9 mouse cellular contexts compared by ENCODE assay signal in the genomic region with DNA sequence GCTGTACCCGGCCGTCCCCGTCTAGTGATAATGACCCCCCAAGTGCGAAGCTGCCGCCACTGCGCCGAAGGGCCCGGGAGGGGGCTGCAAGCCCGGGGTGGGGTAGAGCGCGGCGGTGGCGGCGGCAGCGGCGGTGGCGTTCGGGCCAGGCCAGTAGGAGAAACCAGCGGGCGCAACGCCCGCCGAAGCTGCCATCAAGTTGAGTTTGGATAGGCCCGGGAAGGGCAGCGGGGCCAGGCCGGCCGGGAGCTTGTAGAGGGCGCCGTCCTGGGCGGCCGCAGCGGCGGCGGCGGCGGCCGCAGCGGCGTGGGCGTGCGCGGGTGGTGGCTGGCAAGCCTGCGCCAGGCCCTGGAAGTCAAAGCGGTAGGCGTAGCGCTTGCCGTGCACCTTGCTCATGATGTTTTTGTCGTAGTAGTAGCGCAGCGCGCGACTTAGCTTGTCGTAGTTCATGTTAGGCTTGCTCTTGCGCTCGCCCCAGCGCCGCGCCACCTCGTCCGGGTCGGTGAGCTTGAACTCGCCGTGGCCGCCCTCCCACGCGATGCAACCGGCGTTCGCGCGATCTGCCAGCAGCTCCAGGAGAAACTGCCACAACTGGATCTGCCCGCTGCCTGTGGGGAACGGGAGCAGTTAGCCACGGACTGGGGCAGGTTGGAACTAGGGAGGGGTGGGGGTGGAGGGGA. TPM values are rescaled to one million over a fixed set of nuclear protein-coding genes. Genes with fewer than 3 reads are reported as not detected.
DNase-seq lines count a peak whose midpoint lies in the region; ATAC-seq and TF ChIP-seq lines count a peak whose summit lies in the region.
"Had no signal": no experiment of that assay in that cellular context is flagged by ENCODE, and none has a peak within 500 bp of the region (broad histone marks: within the 10 kb centered on the region; RNA-seq: fewer than 3 reads in every experiment).

No protein-coding gene starts in this region.

- intact Hi-C loops in heart, postnatal 10 days (cut with DNase I), result loop anchor here (5.0 kb wide), 1 partner anchor 135 kb away; no protein-coding TSS in a partner anchor

- peak overlapping the region; percentile 25; the same call in 1 of the 2 replicates for H3K9ac ChIP-seq in heart, embryonic 12.5 days
- peak overlapping the region; percentile 31; the same call in 1 of the 2 replicates for H3K9ac ChIP-seq in forebrain, embryonic 16.5 days (replicated peaks; ENCODE audit: low read depth, low read length)
- H3K9ac ChIP-seq in liver, postnatal 0 days (replicated peaks), result no peak overlapping the region

- H3K4me1 ChIP-seq in heart, embryonic 12.5 days (replicated peaks), result peaks cover 34% of the 10 kb centered on the region
- H3K4me1 ChIP-seq in forebrain, embryonic 16.5 days (replicated peaks; ENCODE audit: control insufficient read depth, insufficient read depth, low read length), result peaks cover 24% of the 10 kb centered on the region
- peaks cover 3% of the 10 kb centered on the region; the same call in 1 of the 2 replicates for H3K4me1 ChIP-seq in liver, postnatal 0 days (ENCODE audit: insufficient read depth)

- H3K4me3 ChIP-seq in heart, embryonic 12.5 days, result peak overlapping the region; percentile 43
- peak overlapping the region; percentile 42 for H3K4me3 ChIP-seq in forebrain, embryonic 16.5 days (replicated peaks; ENCODE audit: low read length)
- H3K4me3 ChIP-seq in liver, postnatal 0 days (ENCODE audit: low read depth, low read length), result peak overlapping the region; percentile 13

- no peak for DNase-seq in heart, postnatal 10 days
- DNase-seq in ZHBTc4 (ENCODE audit: low read depth, low spot score), result peak; percentile 74
- DNase-seq in liver, postnatal 0 days, result no peak
- DNase-seq in gastrocnemius, postnatal 4 days (ENCODE audit: low spot score in 2 of 2), result no peak
- no peak for DNase-seq in cerebellum, adult 9-10 months

- no peak for ATAC-seq in heart, embryonic 12.5 days (ENCODE audit: insufficient number of reproducible peaks, low FRiP score)
- ATAC-seq in forebrain, embryonic 16.5 days, result peak; percentile 32; the same call in 1 of the 2 replicates
- ATAC-seq in liver, postnatal 0 days, result no peak
- ATAC-seq in megakaryocyte-erythroid progenitor cell, adult 5-6 weeks (replicated peaks; ENCODE audit: low FRiP score, low TSS enrichment, poor library complexity, severe bottlenecking), result no peak
- ATAC-seq: Patski had no signal

- no peak overlapping the region for H3K27ac ChIP-seq in heart, embryonic 12.5 days (ENCODE audit: poor library complexity, severe bottlenecking)
- H3K27ac ChIP-seq in forebrain, embryonic 16.5 days (ENCODE audit: low read length), result no peak overlapping the region
- no peak overlapping the region for H3K27ac ChIP-seq in liver, postnatal 0 days (ENCODE audit: low read depth)

- H3K36me3 ChIP-seq in heart, embryonic 12.5 days, result no peaks in the 10 kb centered on the region
- no peaks in the 10 kb centered on the region for H3K36me3 ChIP-seq in forebrain, embryonic 16.5 days (ENCODE audit: control insufficient read depth, insufficient read depth)
- H3K36me3 ChIP-seq in liver, postnatal 0 days (replicated peaks; ENCODE audit: insufficient read depth, low read length), result no peaks in the 10 kb centered on the region

- TF ChIP-seq CTCF in liver, postnatal 0 days (IDR thresholded peaks at IDR 0.05; ENCODE audit: low read depth), result no peak

- WGBS in heart, embryonic 12.5 days, result 2% methylated on average over 74 of the region's 74 CpGs
- WGBS in forebrain, embryonic 16.5 days, result under 1% methylated on average over 71 of the region's 74 CpGs
- 2% methylated on average over 66 of the region's 74 CpGs for WGBS in liver, postnatal 0 days (ENCODE audit: insufficient replicate concordance)

- H3K9me3 ChIP-seq in heart, embryonic 12.5 days (replicated peaks), result no peaks in the 10 kb centered on the region
- H3K9me3 ChIP-seq in forebrain, embryonic 16.5 days (ENCODE audit: control insufficient read depth, low read length), result no peaks in the 10 kb centered on the region
- no peaks in the 10 kb centered on the region for H3K9me3 ChIP-seq in liver, postnatal 0 days (ENCODE audit: low read length)

- peaks cover 90% of the 10 kb centered on the region for H3K27me3 ChIP-seq in heart, embryonic 12.5 days (replicated peaks)
- peaks cover 72% of the 10 kb centered on the region for H3K27me3 ChIP-seq in forebrain, embryonic 16.5 days (replicated peaks; ENCODE audit: control insufficient read depth, insufficient read depth, low read length)
- peaks cover 76% of the 10 kb centered on the region for H3K27me3 ChIP-seq in liver, postnatal 0 days (ENCODE audit: insufficient read depth, low read length)

- no peak for TF ChIP-seq EP300 in liver, postnatal 0 days (IDR thresholded peaks at IDR 0.05; ENCODE audit: low read depth)

- H3K4me2 ChIP-seq in heart, embryonic 12.5 days, result peak overlapping the region; percentile 72
- peak overlapping the region; percentile 65 for H3K4me2 ChIP-seq in forebrain, embryonic 16.5 days (ENCODE audit: low read length)
- H3K4me2 ChIP-seq in liver, postnatal 0 days (ENCODE audit: low read depth, low read length), result peak overlapping the region; percentile 42

RNA-seq across cellular contexts. Expression of a gene that starts 3.0 kb away (rescaled TPM):
- polyA plus RNA-seq in heart, embryonic 12.5 days (2016; fragmentation: Nextera tagmentation; extraction: Ambion mirVana), result 3.9 and 4.0 TPM in 2 replicates
- under 1 TPM in 1 of 2 experiments, not detected in 1; 0.67 TPM for total RNA-seq in heart, postnatal 10 days (2021)
- polyA plus RNA-seq in forebrain, embryonic 16.5 days (2015; fragmentation: Nextera tagmentation; extraction: Ambion mirVana), result not detected in 2 replicates
- 0.19 and 0.20 TPM in 2 replicates for polyA plus RNA-seq in liver, postnatal 0 days (2015; fragmentation: Nextera tagmentation; extraction: Ambion mirVana)
- not detected in 2 replicates for total RNA-seq in megakaryocyte-erythroid progenitor cell, adult 5-6 weeks (2014; fragmentation: Nextera tagmentation)
- total RNA-seq in megakaryocyte-erythroid progenitor cell, adult 5-6 weeks (2017), result not detected in 2 replicates
- not detected for total RNA-seq in gastrocnemius, postnatal 4 days (2021)
- polyA plus RNA-seq: Patski had no signal

RNA-seq across cellular contexts. Expression of a gene that starts 10.7 kb away (rescaled TPM):
- not detected in 2 replicates for polyA plus RNA-seq in heart, embryonic 12.5 days (2016; fragmentation: Nextera tagmentation; extraction: Ambion mirVana)
- total RNA-seq in heart, postnatal 10 days (2021), result not detected
- not detected in 2 replicates for polyA plus RNA-seq in forebrain, embryonic 16.5 days (2015; fragmentation: Nextera tagmentation; extraction: Ambion mirVana)
- not detected in 2 replicates for polyA plus RNA-seq in liver, postnatal 0 days (2015; fragmentation: Nextera tagmentation; extraction: Ambion mirVana)
- total RNA-seq in megakaryocyte-erythroid progenitor cell, adult 5-6 weeks (2014; fragmentation: Nextera tagmentation), result not detected in 2 replicates
- not detected in 2 replicates for total RNA-seq in megakaryocyte-erythroid progenitor cell, adult 5-6 weeks (2017)
- not detected for total RNA-seq in gastrocnemius, postnatal 4 days (2021)
- polyA plus RNA-seq: Patski had no signal

RNA-seq across cellular contexts. Expression of a gene that starts 27.5 kb away (rescaled TPM):
- not detected in 2 replicates for polyA plus RNA-seq in heart, embryonic 12.5 days (2016; fragmentation: Nextera tagmentation; extraction: Ambion mirVana)
- under 1 TPM in 1 of 2 experiments, not detected in 1; 0.12 TPM for total RNA-seq in heart, postnatal 10 days (2021)
- polyA plus RNA-seq in forebrain, embryonic 16.5 days (2015; fragmentation: Nextera tagmentation; extraction: Ambion mirVana), result 2.2 and 2.8 TPM in 2 replicates
- not detected in 2 replicates for polyA plus RNA-seq in liver, postnatal 0 days (2015; fragmentation: Nextera tagmentation; extraction: Ambion mirVana)
- not detected in 2 replicates for total RNA-seq in megakaryocyte-erythroid progenitor cell, adult 5-6 weeks (2014; fragmentation: Nextera tagmentation)
- not detected in 2 replicates for total RNA-seq in megakaryocyte-erythroid progenitor cell, adult 5-6 weeks (2017)
- under 1 TPM; 0.12 to 0.18 TPM for total RNA-seq in gastrocnemius, postnatal 4 days (2021)
- polyA plus RNA-seq: Patski had no signal

RNA-seq across cellular contexts. Expression of a gene that starts 53.2 kb away (rescaled TPM):
- polyA plus RNA-seq in heart, embryonic 12.5 days (2016; fragmentation: Nextera tagmentation; extraction: Ambion mirVana), result not detected in 2 replicates
- under 1 TPM in 1 of 2 experiments, not detected in 1; 0.05 TPM for total RNA-seq in heart, postnatal 10 days (2021)
- polyA plus RNA-seq in forebrain, embryonic 16.5 days (2015; fragmentation: Nextera tagmentation; extraction: Ambion mirVana), result 0.39 and 0.45 TPM in 2 replicates
- polyA plus RNA-seq in liver, postnatal 0 days (2015; fragmentation: Nextera tagmentation; extraction: Ambion mirVana), result not detected in 2 replicates
- total RNA-seq in megakaryocyte-erythroid progenitor cell, adult 5-6 weeks (2014; fragmentation: Nextera tagmentation), result not detected in 2 replicates
- total RNA-seq in megakaryocyte-erythroid progenitor cell, adult 5-6 weeks (2017), result not detected in 2 replicates
- not detected for total RNA-seq in gastrocnemius, postnatal 4 days (2021)
- polyA plus RNA-seq: Patski had no signal
